9 mouse cellular contexts compared by ENCODE assay signal in the genomic region with DNA sequence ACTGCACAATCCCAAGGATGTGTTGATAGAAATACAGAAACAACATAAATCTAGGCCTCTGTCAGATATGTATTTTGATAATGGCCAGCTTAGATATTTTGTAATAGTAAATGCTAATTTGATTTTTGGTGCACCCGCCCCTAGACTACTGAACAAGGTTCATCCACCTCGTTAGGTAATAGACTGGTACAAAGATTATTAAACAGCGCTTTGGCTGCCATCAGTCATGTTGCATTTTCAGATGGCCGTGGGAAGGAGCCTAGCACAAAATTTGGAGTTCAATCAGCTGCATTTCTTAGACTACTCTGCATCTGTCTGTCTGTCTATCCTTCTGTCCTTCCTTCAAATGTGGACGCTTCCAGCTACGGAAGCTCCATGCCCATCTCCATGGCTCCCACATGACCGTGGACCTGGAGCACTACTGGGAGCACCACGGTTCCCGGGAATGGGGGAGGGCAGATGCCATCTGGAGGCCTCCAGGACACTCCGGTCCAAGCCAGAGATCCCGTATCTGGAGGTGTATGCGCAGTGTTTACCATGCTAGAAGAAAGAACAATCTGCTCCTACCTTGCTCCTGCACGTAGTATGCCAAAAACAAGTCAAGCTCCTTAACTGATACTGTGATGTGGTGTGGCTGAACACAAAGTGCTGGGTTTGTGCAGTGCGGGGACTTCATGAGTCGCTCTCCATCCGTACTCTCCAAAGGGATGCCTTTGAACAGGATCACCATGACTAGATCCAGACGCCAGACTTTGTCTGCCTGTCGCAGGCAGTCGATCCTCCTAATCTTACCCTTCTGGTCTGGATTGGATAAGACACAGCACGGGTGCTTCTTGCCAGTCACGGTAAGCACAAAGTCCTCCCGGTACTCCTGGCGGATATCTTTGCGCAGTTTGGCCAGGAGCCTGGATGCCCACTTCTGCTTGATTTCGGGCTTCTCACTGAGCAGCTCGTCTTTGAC.
DNase-seq lines count a peak whose midpoint lies in the region; TF ChIP-seq lines count a peak whose summit lies in the region.
"Had no signal": no experiment of that assay in that cellular context is flagged by ENCODE, and none has a peak within 500 bp of the region (broad histone marks: within the 10 kb centered on the region; RNA-seq: fewer than 3 reads in every experiment).

No protein-coding gene starts in this region.

- TF ChIP-seq CTCF in layer of hippocampus, adult 2 months (conservative IDR thresholded peaks at IDR 0.05): no peak

- intact Hi-C loops in heart, postnatal 36 days (cut with DNase I): no loop called here

- H3K4me3 ChIP-seq in layer of hippocampus, adult 2 months: peak overlapping the region; percentile 55
- H3K4me3 ChIP-seq: neural tube, embryonic 12.5 days had no signal

- peak overlapping the region; percentile 98 for H3K27ac ChIP-seq in layer of hippocampus, adult 2 months
- H3K27ac ChIP-seq: neural tube, embryonic 12.5 days had no signal

- DNase-seq in layer of hippocampus, adult 2 months (ENCODE audit: low spot score in 2 of 2): no peak
- DNase-seq in layer of hippocampus, postnatal 25 days (ENCODE audit: extremely low spot score in 1 of 2, low spot score in 1 of 2): no peak
- peak; percentile 31 for DNase-seq in ZHBTc4 (ENCODE audit: low read depth, low spot score)
- peak; percentile 90 for DNase-seq in cerebellum, adult 9-10 months
- DNase-seq in heart, postnatal 36 days: peak; percentile 40 to 44
- DNase-seq in urinary bladder, postnatal 10 days (ENCODE audit: low spot score): no peak
- no peak for DNase-seq in urinary bladder, postnatal 4 days (ENCODE audit: low spot score in 2 of 2)
- DNase-seq in Muller cell, postnatal 12 days (ENCODE audit: inconsistent ontology term): no peak

Comparison
In these comparisons a context has a peak if more than half of its experiments do, and no peak if none do; other contexts are left out.
1. DNase-seq: peak in ZHBTc4 (single experiment), cerebellum, adult 9-10 months (single experiment) and heart, postnatal 36 days (2 of 2); none in layer of hippocampus, adult 2 months (0 of 2), layer of hippocampus, postnatal 25 days (0 of 2), urinary bladder, postnatal 10 days (single experiment), urinary bladder, postnatal 4 days (0 of 2) and Muller cell, postnatal 12 days (single experiment).